Mouse (Mus musculus): ENCODE data around the gene Klk12. TPM values are rescaled to one million over a fixed set of nuclear protein-coding genes. Genes with fewer than 3 reads are reported as not detected.

The Klk12 gene
- not detected in 2 replicates for total RNA-seq (2017)

- ATAC-seq (replicated peaks in 1 of 2; ENCODE audit: insufficient read depth in 1 of 2, low FRiP score in 2 of 2, low TSS enrichment in 1 of 2, low read depth in 1 of 2, poor library complexity in 2 of 2, severe bottlenecking in 2 of 2), result no peak
Measured at GRCm38 (mm10) chr7:43768597-43768996, at the start of gene Klk12. Klk12 (plus strand) TSS chr7:43768897.

GRCm38 (mm10) chr7:43747788-43748187 is 20.9 kb upstream of the Klk12 start:
- ATAC-seq (replicated peaks in 1 of 2; ENCODE audit: insufficient read depth in 1 of 2, low FRiP score in 2 of 2, low TSS enrichment in 1 of 2, low read depth in 1 of 2, poor library complexity in 2 of 2, severe bottlenecking in 2 of 2), result peak; percentile 69 to 71; a peak in 3 of 4 replicates

GRCm38 (mm10) chr7:43752806-43753205 is 15.9 kb upstream of the Klk12 start:
- ATAC-seq (replicated peaks in 1 of 2; ENCODE audit: insufficient read depth in 1 of 2, low FRiP score in 2 of 2, low TSS enrichment in 1 of 2, low read depth in 1 of 2, poor library complexity in 2 of 2, severe bottlenecking in 2 of 2), result no peak

GRCm38 (mm10) chr7:43766484-43766883 is 2.2 kb upstream of the Klk12 start:
- no peak for ATAC-seq (replicated peaks in 1 of 2; ENCODE audit: insufficient read depth in 1 of 2, low FRiP score in 2 of 2, low TSS enrichment in 1 of 2, low read depth in 1 of 2, poor library complexity in 2 of 2, severe bottlenecking in 2 of 2)

- no peak for ATAC-seq (replicated peaks in 1 of 2; ENCODE audit: insufficient read depth in 1 of 2, low FRiP score in 2 of 2, low TSS enrichment in 1 of 2, low read depth in 1 of 2, poor library complexity in 2 of 2, severe bottlenecking in 2 of 2)
Measured at GRCm38 (mm10) chr7:43769636-43770035, 939 bp downstream of the Klk12 start.

GRCm38 (mm10) chr7:43770701-43771100 is 2.0 kb downstream of the Klk12 start:
- ATAC-seq (replicated peaks in 1 of 2; ENCODE audit: insufficient read depth in 1 of 2, low FRiP score in 2 of 2, low TSS enrichment in 1 of 2, low read depth in 1 of 2, poor library complexity in 2 of 2, severe bottlenecking in 2 of 2), result no peak

- ATAC-seq (replicated peaks in 1 of 2; ENCODE audit: insufficient read depth in 1 of 2, low FRiP score in 2 of 2, low TSS enrichment in 1 of 2, low read depth in 1 of 2, poor library complexity in 2 of 2, severe bottlenecking in 2 of 2), result no peak
Measured at GRCm38 (mm10) chr7:43771916-43772315, 3.2 kb downstream of the Klk12 start.

GRCm38 (mm10) chr7:43772901-43773300 is 4.2 kb downstream of the Klk12 start:
- 0 out of 4 replicates have a peak, but pooled peaks of 1 of the 2 experiments have one; percentile 17 for ATAC-seq (replicated peaks in 1 of 2; ENCODE audit: insufficient read depth in 1 of 2, low FRiP score in 2 of 2, low TSS enrichment in 1 of 2, low read depth in 1 of 2, poor library complexity in 2 of 2, severe bottlenecking in 2 of 2)

GRCm38 (mm10) chr7:43774364-43774763 is 5.7 kb downstream of the Klk12 start, which contains the start of gene Klk11:
Klk11 (plus strand) TSS chr7:43774604.
- no peak for ATAC-seq (replicated peaks in 1 of 2; ENCODE audit: insufficient read depth in 1 of 2, low FRiP score in 2 of 2, low TSS enrichment in 1 of 2, low read depth in 1 of 2, poor library complexity in 2 of 2, severe bottlenecking in 2 of 2)

GRCm38 (mm10) chr7:43774802-43775201 is 6.1 kb downstream of the Klk12 start:
- no peak for ATAC-seq (replicated peaks in 1 of 2; ENCODE audit: insufficient read depth in 1 of 2, low FRiP score in 2 of 2, low TSS enrichment in 1 of 2, low read depth in 1 of 2, poor library complexity in 2 of 2, severe bottlenecking in 2 of 2)

GRCm38 (mm10) chr7:43775311-43776057 is 6.8 kb downstream of the Klk12 start:
- no peak for ATAC-seq (replicated peaks in 1 of 2; ENCODE audit: insufficient read depth in 1 of 2, low FRiP score in 2 of 2, low TSS enrichment in 1 of 2, low read depth in 1 of 2, poor library complexity in 2 of 2, severe bottlenecking in 2 of 2)

GRCm38 (mm10) chr7:43776506-43776905 is 7.8 kb downstream of the Klk12 start:
- no peak for ATAC-seq (replicated peaks in 1 of 2; ENCODE audit: insufficient read depth in 1 of 2, low FRiP score in 2 of 2, low TSS enrichment in 1 of 2, low read depth in 1 of 2, poor library complexity in 2 of 2, severe bottlenecking in 2 of 2)

GRCm38 (mm10) chr7:43777423-43777822 is 8.7 kb downstream of the Klk12 start:
- no peak for ATAC-seq (replicated peaks in 1 of 2; ENCODE audit: insufficient read depth in 1 of 2, low FRiP score in 2 of 2, low TSS enrichment in 1 of 2, low read depth in 1 of 2, poor library complexity in 2 of 2, severe bottlenecking in 2 of 2)

- ATAC-seq (replicated peaks in 1 of 2; ENCODE audit: insufficient read depth in 1 of 2, low FRiP score in 2 of 2, low TSS enrichment in 1 of 2, low read depth in 1 of 2, poor library complexity in 2 of 2, severe bottlenecking in 2 of 2), result no peak
Measured at GRCm38 (mm10) chr7:43778176-43778970, 9.7 kb downstream of the Klk12 start.

GRCm38 (mm10) chr7:43780241-43780640 is 11.5 kb downstream of the Klk12 start:
- ATAC-seq (replicated peaks in 1 of 2; ENCODE audit: insufficient read depth in 1 of 2, low FRiP score in 2 of 2, low TSS enrichment in 1 of 2, low read depth in 1 of 2, poor library complexity in 2 of 2, severe bottlenecking in 2 of 2), result no peak

- ATAC-seq (replicated peaks in 1 of 2; ENCODE audit: insufficient read depth in 1 of 2, low FRiP score in 2 of 2, low TSS enrichment in 1 of 2, low read depth in 1 of 2, poor library complexity in 2 of 2, severe bottlenecking in 2 of 2), result no peak
Measured at GRCm38 (mm10) chr7:43780746-43781145, 12.0 kb downstream of the Klk12 start, which contains the start of gene Klk10. Klk10 (plus strand) TSS chr7:43781035.

GRCm38 (mm10) chr7:43781541-43781940 is 12.8 kb downstream of the Klk12 start:
- ATAC-seq (replicated peaks in 1 of 2; ENCODE audit: insufficient read depth in 1 of 2, low FRiP score in 2 of 2, low TSS enrichment in 1 of 2, low read depth in 1 of 2, poor library complexity in 2 of 2, severe bottlenecking in 2 of 2), result no peak

All from hematopoietic stem cell, adult 5-6 weeks (primary cell).